Mouse (Mus musculus) stomach, embryonic 15.5 days (tissue): ENCODE data around the gene Xpnpep1. TPM values are rescaled to one million over a fixed set of nuclear protein-coding genes. Genes with fewer than 3 reads are reported as not detected.

ENCODE experiments used
- ATAC-seq: fragments of 200-750 bp; cut with Nextera tagmentation; 2 replicates; pipeline ENCODE4 v1.8.0; 2017; ENCODE audit warnings: low read depth, moderate number of reproducible peaks, moderate TSS enrichment; ENCODE audit not compliant: insufficient read depth, low FRiP score
- H3K27ac ChIP-seq: fragments of 300-500 bp; sonication (generic); 2 replicates; pipeline ENCODE4 v1.5.1; 2015; ENCODE audit warnings: mild to moderate bottlenecking, inconsistent platforms
- H3K27me3 ChIP-seq: fragments of 300-500 bp; sonication (generic); replicated peaks from 2 replicates; pipeline ENCODE4 v1.6.1; 2015; ENCODE audit warnings: inconsistent platforms
- H3K36me3 ChIP-seq: fragments of 300-500 bp; sonication (generic); 2 replicates; pipeline ENCODE4 v1.6.1; 2015; ENCODE audit warnings: inconsistent platforms
- H3K4me1 ChIP-seq: fragments of 300-500 bp; sonication (generic); 2 replicates; pipeline ENCODE4 v1.6.1; 2015; ENCODE audit warnings: inconsistent platforms
- H3K4me2 ChIP-seq: fragments of 300-500 bp; sonication (generic); 2 replicates; pipeline ENCODE4 v1.6.1; 2015; ENCODE audit warnings: mild to moderate bottlenecking, inconsistent platforms
- H3K4me3 ChIP-seq: fragments of 300-500 bp; sonication (generic); replicated peaks from 2 replicates; pipeline ENCODE4 v1.5.1; 2015; ENCODE audit warnings: inconsistent platforms
- H3K9ac ChIP-seq: fragments of 300-500 bp; sonication (generic); 2 replicates; pipeline ENCODE4 v1.6.1; 2015; ENCODE audit warnings: inconsistent platforms
- H3K9me3 ChIP-seq: fragments of 300-500 bp; sonication (generic); 2 replicates; pipeline ENCODE4 v1.6.1; 2016; ENCODE audit warnings: inconsistent platforms
- WGBS: fragments of 180-500 bp; shearing (Covaris S2); methylation state at CpG from one replicate; pipeline ENCODE4 v1.1.7; 2015; 5-methylcytosine and 5-hydroxymethylcytosine counted together
- microRNA-seq: library from miRNA; unstranded; fragments of <30 nt; microRNA quantifications from one replicate; pipeline ENCODE4, GENCODE M21; 2016
- polyA plus RNA-seq: library from polyadenylated mRNA; unstranded; fragments of >200 nt; fragmentation: Nextera tagmentation; extraction: Ambion mirVana; gene quantifications from 2 replicates; pipeline ENCODE4 v1.2.1, GENCODE M21; 2015

Xpnpep1 gene
- polyA plus RNA-seq, 1 experiment from 2014 or later, result 130 TPM

DNA sequence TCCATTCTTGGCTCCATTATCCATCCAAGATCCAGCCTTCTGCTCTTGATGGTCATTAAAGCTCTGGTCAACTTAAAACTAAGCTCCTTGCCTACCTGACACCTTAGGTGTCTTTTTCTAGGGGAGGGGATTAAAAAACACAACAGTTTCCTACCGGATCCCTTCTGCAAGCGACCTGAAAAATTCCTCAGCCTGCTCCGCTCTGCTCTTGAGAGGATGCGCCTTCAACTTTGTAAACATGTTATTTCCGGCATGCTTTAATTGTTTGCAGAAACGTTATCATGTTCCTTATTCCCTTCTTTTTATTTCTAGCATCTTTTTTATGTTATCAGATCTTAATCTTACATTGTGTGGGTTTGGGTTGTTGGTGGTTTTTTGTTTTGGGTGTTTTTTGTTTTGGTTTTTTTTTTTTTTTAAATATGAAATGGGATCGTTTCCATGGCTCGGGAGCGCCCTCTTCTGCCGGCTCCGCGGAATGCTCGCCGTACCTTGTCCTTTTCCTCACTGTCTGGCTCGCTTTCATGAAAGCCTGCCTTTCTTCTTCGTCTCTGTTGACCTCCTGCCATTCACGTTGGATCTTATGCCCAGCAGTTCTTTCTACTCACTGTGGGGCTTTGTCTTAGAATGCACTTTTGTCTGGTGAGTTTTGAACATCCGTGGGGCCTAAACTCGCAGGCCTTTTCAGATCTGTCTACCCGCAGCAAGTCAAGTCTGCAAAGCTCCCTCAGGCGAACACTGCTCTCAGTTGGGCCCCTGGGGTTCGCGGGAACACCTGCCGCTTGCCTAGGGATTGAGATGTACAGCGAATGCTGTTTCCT lies 117.1 kb downstream of the Xpnpep1 start:
- no peak overlapping the region for H3K4me3 ChIP-seq
- no peak overlapping the region for H3K27ac ChIP-seq
- H3K36me3 ChIP-seq, result no peaks in the 10 kb centered on the region
- H3K9me3 ChIP-seq, result no peaks in the 10 kb centered on the region
- H3K9ac ChIP-seq, result no peak overlapping the region
- H3K4me2 ChIP-seq, result peak overlapping the region; percentile 46
- H3K27me3 ChIP-seq, result no peaks in the 10 kb centered on the region
- WGBS, result 13% methylated on average over 25 of the region's 25 CpGs
- ATAC-seq, result no peak; the same call in 1 of the 2 replicates
- H3K4me1 ChIP-seq, result no peaks in the 10 kb centered on the region; the same call in 1 of the 2 replicates

DNA sequence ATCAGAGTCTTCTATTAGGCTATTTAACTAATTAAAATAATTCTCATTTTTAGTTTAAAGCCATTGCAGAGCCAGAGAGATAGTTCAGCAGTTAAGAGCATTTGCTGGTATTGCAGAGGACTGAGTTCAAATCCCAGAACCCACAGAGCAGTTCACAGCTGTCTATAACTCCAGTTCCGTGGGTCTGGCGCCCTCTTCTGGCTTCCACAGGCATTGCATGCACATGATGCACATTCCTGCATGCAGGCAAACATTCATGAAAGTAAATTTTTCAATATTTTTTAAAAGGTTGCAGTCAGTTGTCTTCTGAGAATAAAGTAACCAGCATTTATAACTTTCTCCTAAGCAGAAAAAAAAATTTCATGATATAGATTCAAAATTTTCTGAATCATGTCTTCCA lies 135.8 kb downstream of the Xpnpep1 start:
- H3K27ac ChIP-seq, result no peak overlapping the region
- H3K9me3 ChIP-seq, result no peaks in the 10 kb centered on the region
- no peaks in the 10 kb centered on the region for H3K4me1 ChIP-seq
- no peaks in the 10 kb centered on the region for H3K36me3 ChIP-seq
- ATAC-seq, result no peak
- H3K27me3 ChIP-seq, result no peaks in the 10 kb centered on the region
- no peak overlapping the region for H3K4me3 ChIP-seq
- no peak overlapping the region for H3K4me2 ChIP-seq
- 24% methylated on average over 2 of the region's 2 CpGs for WGBS
- H3K9ac ChIP-seq, result no peak overlapping the region

DNA sequence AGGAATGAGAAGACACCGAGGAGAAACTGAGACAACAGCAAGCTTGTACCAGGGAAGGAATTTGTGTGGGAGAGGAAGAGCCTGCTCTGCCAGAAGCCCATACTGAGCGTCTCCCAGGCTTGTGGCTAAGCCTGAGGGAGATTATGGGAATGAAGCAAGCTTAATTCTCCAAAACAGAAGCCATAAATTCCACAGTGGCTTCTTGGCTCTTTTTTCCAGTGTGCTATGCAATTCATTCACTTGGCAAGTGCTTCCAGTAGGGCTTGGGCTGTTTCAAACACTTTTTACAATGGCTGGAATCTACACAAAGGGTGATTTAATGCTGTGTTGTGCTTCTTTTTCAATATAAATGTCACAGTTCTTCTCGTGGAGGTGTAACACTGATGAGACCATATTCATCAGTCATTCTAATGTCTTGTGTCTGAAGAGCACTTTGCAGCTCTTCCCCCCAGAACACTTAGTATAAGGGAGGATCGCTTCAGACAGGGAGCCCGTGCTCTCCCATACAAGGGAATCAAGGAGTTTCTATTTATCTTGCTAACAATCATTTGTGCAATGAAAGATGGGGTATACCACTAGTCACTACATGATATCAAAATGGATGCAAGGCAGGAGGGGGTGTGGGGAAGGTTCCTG lies 148.1 kb downstream of the Xpnpep1 start:
- Histone ChIP-seq H3K9ac (no peak overlapping the region), H3K27ac (no peak overlapping the region), H3K36me3 (no peaks in the 10 kb centered on the region), H3K9me3 (no peaks in the 10 kb centered on the region), H3K4me1 (no peaks in the 10 kb centered on the region), H3K4me2 (no peak overlapping the region), H3K27me3 (no peaks in the 10 kb centered on the region), H3K4me3 (no peak overlapping the region)
- ATAC-seq, result no peak
- WGBS, result 55% methylated on average over 5 of the region's 5 CpGs

Small RNAs within 50 kb of the gene (microRNA-seq; reads per million reads assigned to microRNA genes)
- not detected for gene Mir6407

Other genes starting within 250 kb of the Xpnpep1 start
- 89.0 and 96.1 TPM in 2 replicates for gene Add3, start 100.2 kb upstream of the Xpnpep1 start, polyA plus RNA-seq